Mouse (Mus musculus) forebrain, embryonic 10.5 days (tissue): ENCODE data around the gene Atp11a. TPM values are rescaled to one million over a fixed set of nuclear protein-coding genes. Genes with fewer than 3 reads are reported as not detected.

Source experiments
- DNase-seq: peaks from one replicate; pipeline ENCODE4 v3.0.0-alpha.2; 2017; ENCODE audit warnings: low spot score; ENCODE audit errors: extremely low spot score
- H3K27ac ChIP-seq: fragments of 300-500 bp; sonication (generic); 2 replicates; pipeline ENCODE4 v1.5.1; 2016; ENCODE audit warnings: mild to moderate bottlenecking
- H3K27me3 ChIP-seq: fragments of 300-500 bp; sonication (generic); 2 replicates; pipeline ENCODE4 v1.6.1; 2016; ENCODE audit warnings: mild to moderate bottlenecking; ENCODE audit not compliant: poor library complexity, severe bottlenecking
- H3K36me3 ChIP-seq: fragments of 300-500 bp; sonication (generic); replicated peaks from 2 replicates; pipeline ENCODE4 v1.6.1; 2016; ENCODE audit warnings: mild to moderate bottlenecking, moderate library complexity
- H3K4me1 ChIP-seq: fragments of 300-500 bp; sonication (generic); 2 replicates; pipeline ENCODE4 v1.6.1; 2016
- H3K4me3 ChIP-seq: fragments of 300-500 bp; sonication (generic); 2 replicates; pipeline ENCODE4 v1.5.1; 2016; ENCODE audit warnings: mild to moderate bottlenecking, moderate library complexity
- H3K9me3 ChIP-seq: fragments of 300-500 bp; sonication (generic); 2 replicates; pipeline ENCODE4 v1.6.1; 2016; ENCODE audit warnings: mild to moderate bottlenecking, moderate library complexity
- WGBS: fragments of 180-500 bp; shearing (Covaris S2); methylation state at CpG from one replicate; pipeline ENCODE4 v1.1.7; 2016; 5-methylcytosine and 5-hydroxymethylcytosine counted together
- polyA plus RNA-seq: library from polyadenylated mRNA; unstranded; fragments of >200 nt; fragmentation: Nextera tagmentation; extraction: Ambion mirVana; gene quantifications from 2 replicates; pipeline ENCODE4 v1.2.1, GENCODE M21; 2016

The Atp11a gene
- polyA plus RNA-seq, 1 experiment from 2014 or later, result 9.6 TPM

- DNase-seq, result no peak
- 94% methylated on average over 6 of the region's 6 CpGs for WGBS
- Histone ChIP-seq H3K27ac (no peak overlapping the region), H3K4me3 (no peak overlapping the region), H3K9me3 (no peaks in the 10 kb centered on the region), H3K27me3 (no peaks in the 10 kb centered on the region), H3K36me3 (peaks cover 89% of the 10 kb centered on the region), H3K4me1 (peaks cover 38% of the 10 kb centered on the region)
Measured at GRCm38 (mm10) chr8:12828298-12828697, 71.5 kb downstream of the Atp11a start.

GRCm38 (mm10) chr8:12829381-12829780, 72.6 kb downstream of the Atp11a start:
- H3K27me3 ChIP-seq, result no peaks in the 10 kb centered on the region
- H3K9me3 ChIP-seq, result no peaks in the 10 kb centered on the region
- peaks cover 97% of the 10 kb centered on the region for H3K36me3 ChIP-seq
- H3K4me1 ChIP-seq, result peaks cover 28% of the 10 kb centered on the region
- no peak overlapping the region for H3K27ac ChIP-seq
- 88% methylated on average over 1 of the region's 1 CpGs for WGBS
- H3K4me3 ChIP-seq, result no peak overlapping the region
- no peak for DNase-seq

GRCm38 (mm10) chr8:12831659-12832589, 75.1 kb downstream of the Atp11a start:
- Histone ChIP-seq H3K36me3 (peaks cover 98% of the 10 kb centered on the region), H3K9me3 (no peaks in the 10 kb centered on the region), H3K27ac (peak overlapping the region; percentile 77), H3K4me3 (no peak overlapping the region), H3K27me3 (no peaks in the 10 kb centered on the region), H3K4me1 (peaks cover 21% of the 10 kb centered on the region)
- peak; percentile 37 for DNase-seq
- WGBS, result 72% methylated on average over 7 of the region's 7 CpGs

- no peak for DNase-seq
- Histone ChIP-seq H3K27me3 (no peaks in the 10 kb centered on the region), H3K9me3 (no peaks in the 10 kb centered on the region), H3K36me3 (peaks cover 97% of the 10 kb centered on the region), H3K4me1 (peaks cover 21% of the 10 kb centered on the region), H3K4me3 (no peak overlapping the region), H3K27ac (no peak overlapping the region)
- WGBS, result 91% methylated on average over 5 of the region's 5 CpGs
Measured at GRCm38 (mm10) chr8:12833616-12834015, 76.8 kb downstream of the Atp11a start.

- H3K9me3 ChIP-seq, result no peaks in the 10 kb centered on the region
- H3K36me3 ChIP-seq, result peaks cover 83% of the 10 kb centered on the region
- peaks cover 9% of the 10 kb centered on the region for H3K4me1 ChIP-seq
- 91% methylated on average over 7 of the region's 7 CpGs for WGBS
- H3K27ac ChIP-seq, result no peak overlapping the region
- no peaks in the 10 kb centered on the region for H3K27me3 ChIP-seq
- DNase-seq, result no peak
- no peak overlapping the region for H3K4me3 ChIP-seq
Measured at GRCm38 (mm10) chr8:12840834-12841233, 84.0 kb downstream of the Atp11a start.

- Histone ChIP-seq H3K4me3 (no peak overlapping the region), H3K36me3 (peaks cover 83% of the 10 kb centered on the region), H3K27me3 (no peaks in the 10 kb centered on the region), H3K9me3 (no peaks in the 10 kb centered on the region), H3K4me1 (peaks cover 9% of the 10 kb centered on the region), H3K27ac (no peak overlapping the region)
- WGBS, result 95% methylated on average over 11 of the region's 11 CpGs
- no peak for DNase-seq
Measured at GRCm38 (mm10) chr8:12842342-12842995, 85.7 kb downstream of the Atp11a start.

GRCm38 (mm10) chr8:12844347-12844950, 87.6 kb downstream of the Atp11a start:
- no peaks in the 10 kb centered on the region for H3K27me3 ChIP-seq
- no peak overlapping the region for H3K4me3 ChIP-seq
- no peaks in the 10 kb centered on the region for H3K9me3 ChIP-seq
- 95% methylated on average over 16 of the region's 16 CpGs for WGBS
- peaks cover 87% of the 10 kb centered on the region for H3K36me3 ChIP-seq
- DNase-seq, result no peak
- H3K4me1 ChIP-seq, result peaks cover under 1% of the 10 kb centered on the region
- H3K27ac ChIP-seq, result 0 out of 2 replicates have a peak overlapping the region, but pooled peaks have one; percentile 0

- Histone ChIP-seq H3K9me3 (no peaks in the 10 kb centered on the region), H3K27me3 (no peaks in the 10 kb centered on the region), H3K27ac (no peak overlapping the region), H3K4me3 (no peak overlapping the region), H3K4me1 (no peaks in the 10 kb centered on the region), H3K36me3 (peaks cover 94% of the 10 kb centered on the region)
- DNase-seq, result no peak
- WGBS, result 90% methylated on average over 6 of the region's 6 CpGs
Measured at GRCm38 (mm10) chr8:12846447-12846846, 89.6 kb downstream of the Atp11a start.

- Histone ChIP-seq H3K27ac (no peak overlapping the region), H3K4me1 (peaks cover 4% of the 10 kb centered on the region; the same call in 1 of the 2 replicates), H3K36me3 (peaks cover 68% of the 10 kb centered on the region), H3K27me3 (no peaks in the 10 kb centered on the region), H3K9me3 (no peaks in the 10 kb centered on the region), H3K4me3 (no peak overlapping the region)
- 93% methylated on average over 10 of the region's 10 CpGs for WGBS
- DNase-seq, result no peak
Measured at GRCm38 (mm10) chr8:12851241-12851640, 94.4 kb downstream of the Atp11a start.

- H3K36me3 ChIP-seq, result peaks cover 53% of the 10 kb centered on the region
- no peak for DNase-seq
- no peak overlapping the region for H3K4me3 ChIP-seq
- H3K9me3 ChIP-seq, result no peaks in the 10 kb centered on the region
- H3K27me3 ChIP-seq, result no peaks in the 10 kb centered on the region
- peaks cover 4% of the 10 kb centered on the region; the same call in 1 of the 2 replicates for H3K4me1 ChIP-seq
- WGBS, result 86% methylated on average over 15 of the region's 15 CpGs
- H3K27ac ChIP-seq, result no peak overlapping the region
Measured at GRCm38 (mm10) chr8:12856038-12856437, 99.2 kb downstream of the Atp11a start.

GRCm38 (mm10) chr8:12863061-12863460, 106.2 kb downstream of the Atp11a start:
- Histone ChIP-seq H3K4me1 (no peaks in the 10 kb centered on the region), H3K4me3 (no peak overlapping the region), H3K27ac (no peak overlapping the region), H3K27me3 (no peaks in the 10 kb centered on the region), H3K36me3 (peaks cover 59% of the 10 kb centered on the region), H3K9me3 (no peaks in the 10 kb centered on the region)
- DNase-seq, result no peak
- 86% methylated on average over 3 of the region's 3 CpGs for WGBS

- H3K9me3 ChIP-seq, result no peaks in the 10 kb centered on the region
- H3K36me3 ChIP-seq, result peaks cover 53% of the 10 kb centered on the region
- 84% methylated on average over 14 of the region's 14 CpGs for WGBS
Measured at GRCm38 (mm10) chr8:12863608-12864007, 106.8 kb downstream of the Atp11a start.

More at GRCm38 (mm10) chr8:12863608-12864007, 106.8 kb downstream of the Atp11a start:
- H3K27me3 ChIP-seq, result no peaks in the 10 kb centered on the region
- no peak overlapping the region for H3K4me3 ChIP-seq
- H3K27ac ChIP-seq, result no peak overlapping the region
- DNase-seq, result no peak
- H3K4me1 ChIP-seq, result no peaks in the 10 kb centered on the region
